Mouse (Mus musculus) thymus, postnatal 36 days (tissue): ENCODE measurements around the gene Ufc1.
A peak's percentile ranks its signal among the peaks of the same experiment; 100 is the strongest.

Source experiments
- DNase-seq, 2 experiments: peaks; one replicate each; pipeline ENCODE4 v3.0.0; 2022; ENCODE audit warnings: mixed read lengths in 2 of 2

The Ufc1 gene

GRCm38 (mm10) chr1:171269848-171270572 is 24.8 kb downstream of the Ufc1 start, which contains the start of gene B4galt3:
Gene B4galt3, plus strand, starts transcription at chr1:171270328.
- DNase-seq, result peak; percentile 98 to 99

GRCm38 (mm10) chr1:171268341-171268740 is 26.5 kb downstream of the Ufc1 start:
- no peak for DNase-seq

- DNase-seq, result no peak
Measured at GRCm38 (mm10) chr1:171265971-171266744, 28.7 kb downstream of the Ufc1 start.

DNA sequence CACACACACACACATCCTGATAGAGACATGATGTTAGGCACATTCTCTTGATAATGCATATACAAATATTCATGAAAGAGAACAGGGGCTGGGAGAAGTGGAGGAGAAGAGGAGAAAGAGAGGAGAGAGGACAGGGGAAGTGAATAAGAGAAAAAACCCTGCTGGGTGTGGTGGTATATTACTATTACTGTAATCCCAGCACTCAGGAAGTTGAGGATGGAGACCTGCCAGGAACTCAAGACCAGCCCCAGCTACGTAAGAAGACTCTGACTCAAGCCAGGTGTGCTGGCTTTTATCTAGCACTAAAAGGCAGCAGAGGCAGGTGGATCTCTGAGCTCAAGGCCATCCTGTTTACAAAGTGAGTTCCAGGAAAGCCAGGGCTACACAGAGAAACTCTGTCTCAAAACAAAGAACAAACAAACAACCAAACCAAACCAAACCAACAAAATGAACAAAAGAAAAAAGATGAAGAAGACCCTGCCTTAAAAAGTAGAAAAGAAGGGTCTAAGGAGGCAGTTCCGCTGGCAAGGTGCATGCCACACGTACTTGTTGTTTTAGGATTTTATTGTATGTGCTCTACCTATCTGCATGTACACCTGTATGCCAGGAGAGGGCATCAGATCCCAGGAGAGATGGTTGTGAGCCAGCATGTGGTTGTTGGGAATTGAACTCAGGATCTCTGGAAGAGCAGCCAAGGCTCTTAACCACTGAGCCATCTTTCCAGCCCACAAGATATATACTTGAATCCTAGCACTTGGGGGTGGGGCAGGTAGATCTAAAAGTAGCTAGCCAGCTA is 31.0 kb downstream of the Ufc1 start:
- no peak for DNase-seq

DNA sequence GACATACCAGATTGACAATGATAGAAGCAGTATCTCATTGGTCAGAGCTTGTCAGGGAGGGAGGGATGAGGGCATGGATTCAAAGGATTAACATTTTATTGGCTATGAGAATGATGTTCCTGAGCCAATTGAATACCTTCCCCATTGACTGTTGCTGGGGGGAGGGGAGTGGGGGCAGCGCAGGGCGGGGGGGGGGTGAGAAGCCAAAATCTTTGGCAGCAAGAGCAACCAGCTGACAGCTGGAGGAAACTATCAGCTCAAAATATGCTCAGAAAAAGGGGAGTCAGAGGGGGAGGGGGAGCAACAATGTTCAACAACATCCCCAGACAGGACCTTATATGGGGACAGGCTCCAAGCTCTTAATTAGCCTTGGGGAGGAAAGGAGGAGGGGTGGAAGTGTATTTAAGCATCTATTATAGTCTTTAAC is 31.6 kb downstream of the Ufc1 start:
- no peak for DNase-seq

DNA sequence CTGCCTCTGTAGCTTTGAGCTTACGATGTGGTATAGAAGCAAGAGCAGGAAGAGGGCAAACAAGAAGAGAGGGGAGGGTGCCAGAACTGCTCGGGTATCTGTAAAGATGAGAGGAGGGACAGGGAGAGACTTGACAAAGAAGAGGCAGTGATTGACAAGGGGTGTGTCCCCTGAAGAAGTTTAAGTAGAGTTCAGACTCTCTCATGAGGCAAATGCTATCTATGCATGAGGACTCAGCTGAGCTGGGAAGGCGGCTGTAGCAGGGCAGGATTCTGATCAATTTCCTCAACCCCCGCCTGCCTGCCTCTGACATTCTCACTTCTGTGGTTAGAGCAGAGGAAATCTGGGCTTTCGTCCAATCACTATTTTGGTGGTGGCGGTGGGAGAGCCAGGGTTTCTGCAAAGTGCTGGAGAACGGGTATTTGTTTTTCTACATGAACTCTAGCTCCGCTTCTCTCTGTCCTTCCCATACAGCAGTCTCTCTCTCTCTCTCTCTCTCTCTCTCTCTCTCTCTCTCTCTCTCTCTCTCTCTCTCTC is 32.2 kb downstream of the Ufc1 start:
- DNase-seq, result no peak

DNA sequence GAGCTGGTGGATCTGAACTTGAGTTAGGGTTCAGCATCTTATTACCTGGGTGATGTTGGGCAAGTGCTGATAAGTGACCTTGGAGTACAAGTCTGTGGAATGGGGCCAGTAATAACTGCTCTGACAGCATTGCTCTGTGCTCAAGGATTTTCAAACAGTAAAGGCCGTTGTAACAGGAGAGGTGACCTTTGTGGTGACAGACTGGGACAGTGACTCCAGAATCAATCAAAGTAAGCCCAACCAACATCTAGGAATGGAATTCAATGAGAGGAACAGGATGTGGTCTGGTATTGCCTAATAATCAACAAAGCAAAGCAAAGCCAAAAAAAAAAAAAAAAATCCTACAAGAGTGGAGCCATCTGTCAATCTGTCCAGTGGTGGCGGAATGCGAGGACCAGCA is 34.5 kb downstream of the Ufc1 start:
- DNase-seq, result no peak

GRCm38 (mm10) chr1:171258921-171259320 is 35.9 kb downstream of the Ufc1 start:
- DNase-seq, result no peak

GRCm38 (mm10) chr1:171257781-171258180 is 37.0 kb downstream of the Ufc1 start:
- DNase-seq, result no peak

DNA sequence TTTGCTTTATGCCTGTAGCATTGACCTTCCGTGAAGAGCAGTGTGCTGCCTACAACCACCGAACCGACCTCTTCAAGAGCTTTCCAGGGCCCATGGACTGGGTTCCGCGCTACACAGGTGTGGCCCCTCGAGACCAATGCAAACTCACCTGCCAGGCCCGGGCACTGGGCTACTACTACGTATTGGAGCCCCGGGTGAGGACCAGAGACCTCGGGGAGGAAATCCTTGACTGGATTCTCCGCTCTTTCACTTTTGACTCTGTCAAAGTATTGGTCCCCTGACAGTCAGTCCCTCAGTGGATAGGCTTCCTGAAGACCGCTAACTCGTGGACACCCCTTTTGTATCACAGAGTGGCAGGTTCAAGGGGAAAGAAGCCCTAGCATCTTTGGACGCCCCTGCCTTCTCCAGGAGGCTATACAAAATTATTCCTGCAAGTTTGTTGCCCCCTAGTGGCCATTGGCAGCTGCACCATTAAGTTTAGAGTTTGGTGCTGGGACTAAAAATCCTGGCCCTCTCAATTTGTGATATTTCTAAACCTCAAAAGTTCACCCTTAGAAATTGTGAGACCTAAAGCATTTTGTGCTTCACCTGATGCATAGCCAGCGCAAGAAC is 37.8 kb downstream of the Ufc1 start:
- peak; percentile 46 to 49 for DNase-seq

GRCm38 (mm10) chr1:171256095-171256818 is 38.6 kb downstream of the Ufc1 start:
- DNase-seq, result no peak

DNA sequence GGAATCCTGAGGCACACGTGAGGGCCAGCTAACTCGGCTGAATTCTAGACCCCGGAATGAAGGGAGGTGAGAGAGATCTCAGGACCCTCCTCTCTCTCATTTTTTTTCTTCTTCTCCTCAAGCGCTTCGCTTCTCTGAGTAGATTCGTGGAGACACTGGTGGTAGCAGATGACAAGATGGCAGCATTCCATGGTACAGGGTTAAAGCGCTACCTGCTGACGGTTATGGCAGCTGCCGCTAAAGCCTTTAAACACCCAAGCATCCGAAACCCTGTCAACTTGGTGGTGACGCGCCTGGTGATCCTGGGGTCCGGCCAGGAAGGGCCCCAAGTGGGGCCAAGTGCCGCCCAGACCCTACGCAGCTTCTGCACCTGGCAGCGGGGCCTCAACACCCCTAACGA is 42.4 kb downstream of the Ufc1 start:
- DNase-seq, result no peak

DNA sequence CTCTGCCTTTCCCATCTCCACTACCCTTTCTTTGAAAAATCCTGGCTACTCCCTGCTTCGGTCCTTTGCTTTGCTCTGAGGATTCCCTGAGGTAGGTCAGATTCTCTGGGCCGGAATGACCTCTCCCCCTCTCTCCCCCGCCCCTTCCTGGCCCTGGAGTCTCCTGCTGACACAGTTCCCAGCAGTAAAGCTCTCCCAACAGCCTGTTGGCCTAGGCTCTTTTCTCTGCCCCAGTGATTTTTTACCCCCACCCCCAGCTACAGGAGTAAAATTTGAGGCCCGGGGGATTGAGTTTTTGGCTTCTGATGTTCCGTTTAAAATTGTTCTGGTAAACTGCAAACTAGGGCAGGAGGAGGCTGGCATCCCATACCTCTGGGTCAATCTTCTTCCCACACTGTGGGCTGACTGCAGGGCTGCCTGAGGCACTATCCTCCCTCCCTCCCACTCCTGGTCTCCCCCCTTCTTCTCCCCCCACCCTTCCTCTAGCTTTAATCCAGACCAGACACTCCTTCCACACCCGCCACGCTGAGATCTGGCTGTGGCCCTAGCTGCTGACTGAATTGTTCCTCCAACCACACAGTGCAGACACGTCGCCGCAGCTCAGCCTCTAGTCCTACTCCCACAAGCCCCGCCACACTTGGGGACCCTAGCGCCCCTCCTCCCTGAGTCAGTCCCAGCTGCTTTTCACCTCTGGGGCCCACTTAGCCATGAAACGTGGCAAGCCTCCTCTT is 43.1 kb downstream of the Ufc1 start:
- DNase-seq, result no peak

DNA sequence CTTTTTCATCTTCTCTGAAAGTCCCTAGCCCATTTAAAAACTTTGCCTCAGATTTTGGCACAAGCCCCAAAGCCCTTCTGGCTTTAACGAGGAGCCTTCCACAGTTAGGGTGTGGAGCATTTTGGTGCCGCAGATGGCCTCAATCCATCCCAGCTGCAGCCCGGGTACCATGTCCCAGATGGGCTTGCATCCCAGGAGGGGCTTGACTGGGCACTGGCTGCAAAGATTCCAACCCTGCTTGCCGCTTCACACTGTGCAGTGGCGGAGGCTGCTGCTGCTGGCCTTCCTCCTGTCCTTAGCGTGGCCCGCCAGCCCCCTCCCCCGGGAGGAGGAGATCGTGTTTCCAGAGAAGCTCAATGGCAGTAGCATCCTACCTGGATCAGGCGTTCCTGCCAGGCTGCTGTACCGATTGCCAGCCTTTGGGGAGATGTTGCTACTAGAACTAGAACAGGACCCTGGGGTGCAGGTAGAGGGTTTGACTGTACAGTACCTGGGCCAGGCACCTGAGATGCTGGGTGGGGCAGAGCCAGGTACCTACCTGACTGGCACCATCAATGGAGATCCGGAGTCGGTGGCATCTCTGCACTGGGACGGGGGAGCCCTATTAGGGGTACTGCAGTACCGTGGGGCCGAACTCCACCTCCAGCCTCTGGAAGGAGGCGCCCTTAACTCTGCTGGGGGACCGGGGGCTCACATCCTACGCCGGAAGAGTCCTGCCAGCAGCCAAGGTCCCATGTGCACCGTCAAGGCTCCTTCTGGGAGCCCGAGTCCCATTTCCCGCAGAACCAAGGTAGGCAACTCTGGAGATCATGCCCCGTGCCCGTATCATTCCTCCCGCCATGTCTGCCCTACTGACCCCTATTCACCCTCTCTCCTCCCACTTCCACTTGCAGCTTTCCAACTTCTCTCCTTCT is 43.9 kb downstream of the Ufc1 start, which contains the start of gene Ndufs2:
TSS of gene Ndufs2 (minus strand) at position 709 of the 914 bp plus-strand sequence.
- DNase-seq, result no peak

- no peak for DNase-seq
Measured at GRCm38 (mm10) chr1:171249913-171250600, 44.8 kb downstream of the Ufc1 start, which contains the start of gene Adamts4. Gene Adamts4, plus strand, starts transcription at chr1:171250421.

GRCm38 (mm10) chr1:171248386-171249226 is 46.2 kb downstream of the Ufc1 start:
- DNase-seq, result no peak

- DNase-seq, result no peak
Measured at GRCm38 (mm10) chr1:171247916-171248315, 46.9 kb downstream of the Ufc1 start.

DNA sequence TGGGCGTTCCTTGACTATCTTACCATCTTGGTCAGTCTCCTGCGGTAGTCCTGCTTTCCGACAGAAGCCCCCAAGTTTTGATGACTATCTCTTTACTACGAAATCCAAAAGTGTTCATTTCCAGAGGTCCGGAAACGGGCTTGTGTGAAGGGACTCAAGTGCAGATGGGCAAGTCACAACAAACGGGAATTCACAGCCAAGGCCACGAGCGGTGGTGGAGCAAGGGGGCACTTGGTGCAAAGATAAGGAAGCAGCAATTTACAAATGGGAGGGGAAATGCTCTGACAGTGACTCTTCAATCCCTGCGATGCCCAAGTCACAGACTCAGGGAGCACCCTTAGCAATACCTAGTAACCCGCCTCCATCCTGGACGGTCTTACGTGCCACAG is 47.4 kb downstream of the Ufc1 start:
- DNase-seq, result peak in 1 of 2 experiments; percentile 36
